Mouse (Mus musculus): ENCODE results near the gene Pds5b. TPM values are rescaled to one million over a fixed set of nuclear protein-coding genes. Genes with fewer than 3 reads are reported as not detected.

Pds5b gene
- polyA plus RNA-seq, 1 experiment: 28.6 TPM

GRCm38 (mm10) chr5:150756623-150757022 lies 83.1 kb downstream of the Pds5b start:
- Histone ChIP-seq H3K27ac (ENCODE audit: insufficient read depth, low read length) (no peak overlapping the region), H3K4me1 (ENCODE audit: control insufficient read depth, insufficient read depth, low read length) (no peaks in the 10 kb centered on the region; the same call in 1 of the 2 replicates), H3K4me3 (ENCODE audit: insufficient read depth, low read length) (no peak overlapping the region)
- no peak for TF ChIP-seq CTCF (IDR thresholded peaks at IDR 0.05; ENCODE audit: extremely low read depth, insufficient read depth, low read length)
- no peak for TF ChIP-seq POLR2A (IDR thresholded peaks at IDR 0.05; ENCODE audit: extremely low read depth, insufficient read depth, low read length)

GRCm38 (mm10) chr5:150772403-150772802 lies 98.9 kb downstream of the Pds5b start:
- no peak for TF ChIP-seq CTCF (IDR thresholded peaks at IDR 0.05; ENCODE audit: extremely low read depth, insufficient read depth, low read length)
- TF ChIP-seq POLR2A (IDR thresholded peaks at IDR 0.05; ENCODE audit: extremely low read depth, insufficient read depth, low read length): no peak
- no peaks in the 10 kb centered on the region for H3K4me1 ChIP-seq (ENCODE audit: control insufficient read depth, insufficient read depth, low read length)
- H3K4me3 ChIP-seq (ENCODE audit: insufficient read depth, low read length): no peak overlapping the region
- H3K27ac ChIP-seq (ENCODE audit: insufficient read depth, low read length): no peak overlapping the region

GRCm38 (mm10) chr5:150773083-150773482 lies 99.5 kb downstream of the Pds5b start:
- no peak overlapping the region for H3K4me3 ChIP-seq (ENCODE audit: insufficient read depth, low read length)
- no peaks in the 10 kb centered on the region for H3K4me1 ChIP-seq (ENCODE audit: control insufficient read depth, insufficient read depth, low read length)
- no peak overlapping the region for H3K27ac ChIP-seq (ENCODE audit: insufficient read depth, low read length)
- TF ChIP-seq CTCF (IDR thresholded peaks at IDR 0.05; ENCODE audit: extremely low read depth, insufficient read depth, low read length) (no peak), POLR2A (IDR thresholded peaks at IDR 0.05; ENCODE audit: extremely low read depth, insufficient read depth, low read length) (no peak)

GRCm38 (mm10) chr5:150788261-150788660 lies 114.7 kb downstream of the Pds5b start:
- H3K4me3 ChIP-seq (ENCODE audit: insufficient read depth, low read length): no peak overlapping the region
- TF ChIP-seq POLR2A (IDR thresholded peaks at IDR 0.05; ENCODE audit: extremely low read depth, insufficient read depth, low read length) (no peak), CTCF (IDR thresholded peaks at IDR 0.05; ENCODE audit: extremely low read depth, insufficient read depth, low read length) (no peak)
- no peak overlapping the region for H3K27ac ChIP-seq (ENCODE audit: insufficient read depth, low read length)
- H3K4me1 ChIP-seq (ENCODE audit: control insufficient read depth, insufficient read depth, low read length): no peaks in the 10 kb centered on the region

GRCm38 (mm10) chr5:150789039-150789438 lies 115.5 kb downstream of the Pds5b start:
- TF ChIP-seq POLR2A (IDR thresholded peaks at IDR 0.05; ENCODE audit: extremely low read depth, insufficient read depth, low read length) (no peak), CTCF (IDR thresholded peaks at IDR 0.05; ENCODE audit: extremely low read depth, insufficient read depth, low read length) (no peak)
- Histone ChIP-seq H3K4me1 (ENCODE audit: control insufficient read depth, insufficient read depth, low read length) (no peaks in the 10 kb centered on the region), H3K4me3 (ENCODE audit: insufficient read depth, low read length) (no peak overlapping the region)

DNA sequence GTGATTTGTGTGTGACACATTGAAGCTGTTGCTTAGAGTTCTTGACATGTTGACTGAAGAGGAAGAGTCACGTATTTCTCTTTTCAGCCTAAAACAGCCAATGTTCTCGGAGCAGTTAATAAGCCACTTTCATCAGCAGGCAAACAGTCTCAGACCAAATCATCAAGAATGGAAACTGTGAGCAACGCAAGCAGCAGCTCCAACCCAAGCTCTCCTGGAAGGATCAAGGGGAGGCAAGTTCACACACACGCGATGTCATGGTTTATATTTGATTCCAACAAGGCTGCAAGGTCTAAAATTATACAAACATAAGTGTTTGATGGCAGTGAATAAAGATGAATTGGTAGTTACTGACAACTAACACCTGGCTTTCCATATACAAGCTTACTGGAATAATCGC lies 120.6 kb downstream of the Pds5b start:
- TF ChIP-seq POLR2A (IDR thresholded peaks at IDR 0.05; ENCODE audit: extremely low read depth, insufficient read depth, low read length): no peak
- no peak for TF ChIP-seq CTCF (IDR thresholded peaks at IDR 0.05; ENCODE audit: extremely low read depth, insufficient read depth, low read length)
- no peaks in the 10 kb centered on the region for H3K4me1 ChIP-seq (ENCODE audit: control insufficient read depth, insufficient read depth, low read length)
- no peak overlapping the region for H3K4me3 ChIP-seq (ENCODE audit: insufficient read depth, low read length)
- H3K27ac ChIP-seq (ENCODE audit: insufficient read depth, low read length): no peak overlapping the region

More at GRCm38 (mm10) chr5:150789039-150789438, 115.5 kb downstream of the Pds5b start:
- no peak overlapping the region for H3K27ac ChIP-seq (ENCODE audit: insufficient read depth, low read length)

GRCm38 (mm10) chr5:150800056-150800455 lies 126.5 kb downstream of the Pds5b start:
- TF ChIP-seq CTCF (IDR thresholded peaks at IDR 0.05; ENCODE audit: extremely low read depth, insufficient read depth, low read length) (no peak), POLR2A (IDR thresholded peaks at IDR 0.05; ENCODE audit: extremely low read depth, insufficient read depth, low read length) (no peak)
- H3K4me3 ChIP-seq (ENCODE audit: insufficient read depth, low read length): no peak overlapping the region

DNA sequence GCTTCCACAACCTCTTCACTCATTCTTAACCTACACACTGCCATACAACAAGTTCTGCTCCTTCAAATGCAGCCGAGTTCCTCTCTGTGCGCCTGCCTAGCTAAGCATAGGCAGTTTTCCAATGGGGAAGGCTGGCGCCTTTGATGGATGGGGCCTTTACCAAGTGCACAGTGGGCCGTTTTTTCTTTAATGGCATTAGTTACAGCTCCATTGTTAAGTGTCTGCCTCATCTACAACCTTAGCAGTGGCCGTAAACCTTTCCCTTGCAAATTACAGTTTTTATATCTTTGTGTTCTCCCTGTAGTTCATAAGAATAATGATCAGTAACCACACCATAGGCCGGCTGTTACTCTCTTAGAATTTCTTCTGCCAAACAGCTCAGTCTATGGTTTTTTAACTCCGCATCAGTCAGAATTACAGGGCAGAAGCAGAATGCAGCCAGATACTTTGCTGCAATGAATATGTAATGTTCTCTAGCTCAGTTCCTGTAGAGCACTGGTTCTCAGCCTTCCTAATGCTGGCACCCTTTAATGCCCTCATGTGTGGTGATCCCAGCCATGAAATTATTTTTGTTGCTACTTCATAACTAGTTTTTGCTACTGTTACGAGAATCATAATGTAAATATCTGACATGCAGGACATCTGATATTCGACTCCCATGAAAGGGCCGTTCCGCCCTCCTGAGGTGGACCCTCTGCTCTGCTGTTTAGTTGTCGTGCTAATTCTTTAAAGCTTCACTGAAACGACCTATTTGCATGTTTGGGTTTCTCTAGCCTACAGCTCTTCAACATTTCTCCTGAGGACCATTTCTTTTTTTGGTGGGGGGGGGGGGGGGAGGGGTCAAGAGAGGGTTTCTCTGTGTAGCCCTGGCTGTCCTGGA lies 140.8 kb downstream of the Pds5b start:
- H3K4me3 ChIP-seq (ENCODE audit: insufficient read depth, low read length): no peak overlapping the region
- no peak for TF ChIP-seq CTCF (IDR thresholded peaks at IDR 0.05; ENCODE audit: extremely low read depth, insufficient read depth, low read length)
- TF ChIP-seq POLR2A (IDR thresholded peaks at IDR 0.05; ENCODE audit: extremely low read depth, insufficient read depth, low read length): no peak
- peaks cover 3% of the 10 kb centered on the region; the same call in 1 of the 2 replicates for H3K4me1 ChIP-seq (ENCODE audit: control insufficient read depth, insufficient read depth, low read length)
- H3K27ac ChIP-seq (ENCODE audit: insufficient read depth, low read length): no peak overlapping the region

More at GRCm38 (mm10) chr5:150800056-150800455, 126.5 kb downstream of the Pds5b start:
- H3K4me1 ChIP-seq (ENCODE audit: control insufficient read depth, insufficient read depth, low read length): no peaks in the 10 kb centered on the region
- no peak overlapping the region for H3K27ac ChIP-seq (ENCODE audit: insufficient read depth, low read length)

DNA sequence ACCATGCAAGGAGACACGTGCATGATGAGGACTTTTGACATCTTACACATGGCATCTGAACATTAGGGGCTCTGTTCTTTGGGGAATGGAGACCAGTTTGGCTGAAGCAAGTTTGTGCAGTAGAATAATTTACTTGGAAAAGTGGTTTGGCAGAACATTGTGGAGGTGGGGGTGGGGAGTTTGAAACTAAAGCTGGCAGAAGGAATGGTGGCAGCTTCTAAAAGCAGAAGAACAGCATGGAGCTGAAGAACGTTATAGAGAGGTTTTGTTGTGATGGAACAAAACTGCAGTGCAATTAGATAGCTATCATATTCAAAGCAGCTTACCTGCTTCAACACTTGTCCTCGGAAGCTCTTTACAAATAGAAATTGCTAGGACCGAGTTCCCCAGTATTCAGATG lies 141.9 kb downstream of the Pds5b start:
- no peak overlapping the region for H3K4me3 ChIP-seq (ENCODE audit: insufficient read depth, low read length)
- no peak overlapping the region for H3K27ac ChIP-seq (ENCODE audit: insufficient read depth, low read length)
- TF ChIP-seq POLR2A (IDR thresholded peaks at IDR 0.05; ENCODE audit: extremely low read depth, insufficient read depth, low read length) (no peak), CTCF (IDR thresholded peaks at IDR 0.05; ENCODE audit: extremely low read depth, insufficient read depth, low read length) (no peak)
- H3K4me1 ChIP-seq (ENCODE audit: control insufficient read depth, insufficient read depth, low read length): peaks cover 3% of the 10 kb centered on the region; the same call in 1 of the 2 replicates

DNA sequence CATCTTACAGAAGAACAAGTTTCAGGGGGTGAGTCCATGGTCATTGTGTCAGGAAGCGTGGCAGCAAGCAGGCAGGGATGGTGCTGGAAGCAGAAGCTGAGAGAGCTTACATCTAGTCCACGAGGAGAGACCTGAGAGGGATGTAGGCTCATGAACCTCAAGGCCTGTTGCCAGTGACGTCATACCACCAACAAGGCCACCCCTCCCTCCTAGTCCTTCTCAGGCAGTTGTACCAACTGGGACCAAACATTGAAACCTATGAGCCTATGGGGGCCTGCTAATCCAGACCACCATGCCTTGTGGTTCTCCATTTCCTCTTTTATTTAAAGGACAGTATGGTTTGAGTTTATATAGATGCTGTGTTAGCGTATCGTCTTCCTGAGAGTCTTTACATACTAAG lies 143.2 kb downstream of the Pds5b start:
- no peak for TF ChIP-seq POLR2A (IDR thresholded peaks at IDR 0.05; ENCODE audit: extremely low read depth, insufficient read depth, low read length)
- no peak for TF ChIP-seq CTCF (IDR thresholded peaks at IDR 0.05; ENCODE audit: extremely low read depth, insufficient read depth, low read length)
- Histone ChIP-seq H3K4me1 (ENCODE audit: control insufficient read depth, insufficient read depth, low read length) (peaks cover 3% of the 10 kb centered on the region; the same call in 1 of the 2 replicates), H3K27ac (ENCODE audit: insufficient read depth, low read length) (no peak overlapping the region), H3K4me3 (ENCODE audit: insufficient read depth, low read length) (no peak overlapping the region)

Data from cortical plate, adult 2 months (tissue).